In the genomic region with DNA sequence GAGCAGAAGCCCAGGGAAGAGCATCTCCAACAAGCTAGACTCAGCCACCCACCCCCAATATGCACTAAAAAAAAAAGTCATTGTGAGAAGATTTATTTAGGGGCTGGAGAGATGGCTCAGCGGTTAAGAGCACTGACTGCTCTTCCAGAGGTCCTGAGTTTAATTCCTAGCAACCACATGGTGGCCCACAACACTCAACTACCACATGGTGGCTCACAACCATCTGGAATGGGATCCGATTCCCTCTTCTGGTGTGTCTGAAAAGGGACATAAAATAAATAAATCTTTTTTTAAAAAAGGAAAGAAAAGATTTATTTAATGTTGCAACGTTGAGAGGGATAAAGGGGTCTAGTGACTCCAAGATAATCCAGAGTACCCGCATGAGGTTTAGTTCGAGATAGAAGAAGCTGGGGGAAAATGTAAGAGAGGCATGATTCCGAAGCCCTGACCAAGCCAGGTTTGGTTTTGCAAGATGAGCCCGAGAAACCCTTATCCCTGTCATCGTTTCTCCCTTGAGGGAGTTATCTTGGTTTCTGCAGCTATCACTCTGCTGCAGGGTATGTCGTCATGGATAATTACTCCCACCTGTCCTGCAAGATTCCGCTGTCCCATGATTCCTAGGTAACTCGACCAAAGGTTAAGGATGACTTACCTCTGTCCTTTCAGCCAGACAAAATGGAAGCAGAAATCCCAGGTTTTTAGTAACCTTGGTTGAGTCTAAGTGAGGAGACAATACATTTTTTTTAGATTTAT, we compare ENCODE assay signal across 12 mouse cellular contexts. TPM values are rescaled to one million over a fixed set of nuclear protein-coding genes. Genes with fewer than 3 reads are reported as not detected.
DNase-seq lines count a peak whose midpoint lies in the region; ATAC-seq and TF ChIP-seq lines count a peak whose summit lies in the region.
"Had no signal": no experiment of that assay in that cellular context is flagged by ENCODE, and none has a peak within 500 bp of the region (broad histone marks: within the 10 kb centered on the region; RNA-seq: fewer than 3 reads in every experiment).

No protein-coding gene starts in this region.

- TF ChIP-seq CTCF in heart, postnatal 0 days (IDR thresholded peaks at IDR 0.05; ENCODE audit: low read depth), result peak; percentile 47
- TF ChIP-seq CTCF in layer of hippocampus, adult 2 months (conservative IDR thresholded peaks at IDR 0.05), result peak; percentile 49

- no peaks in the 10 kb centered on the region for H3K36me3 ChIP-seq in heart, postnatal 0 days (replicated peaks; ENCODE audit: control insufficient read depth, insufficient read depth, low read length)
- H3K36me3 ChIP-seq: limb, embryonic 12.5 days; midbrain, embryonic 12.5 days had no signal

- DNase-seq in heart, postnatal 0 days (ENCODE audit: low spot score), result no peak
- no peak for DNase-seq in heart, adult 18-20 months
- DNase-seq in layer of hippocampus, adult 2 months (ENCODE audit: low spot score in 2 of 2), result no peak
- no peak for DNase-seq in layer of hippocampus, adult 18-20 months (ENCODE audit: low spot score in 2 of 2)
- DNase-seq in 3T3-L1 (ENCODE audit: low read depth, low spot score) (peak; percentile 52), adipocyte (ENCODE audit: low spot score) (peak; percentile 34)
- DNase-seq: cerebellum, adult 18-20 months had no signal

- H3K9me3 ChIP-seq in heart, postnatal 0 days (replicated peaks; ENCODE audit: control insufficient read depth, low read length), result no peaks in the 10 kb centered on the region
- H3K9me3 ChIP-seq: limb, embryonic 12.5 days; midbrain, embryonic 12.5 days had no signal

- no peak for ATAC-seq in heart, postnatal 0 days (ENCODE audit: insufficient read depth, low read depth)
- no peak for ATAC-seq in erythroid progenitor cell, adult 5-6 weeks (replicated peaks; ENCODE audit: low FRiP score, poor library complexity, severe bottlenecking)
- ATAC-seq: activated CD4-positive, CD25-positive, alpha-beta regulatory T cell, adult 4 months; inflammation-experienced regulatory T-cells, adult 6 months had no signal

- no peaks in the 10 kb centered on the region for H3K27me3 ChIP-seq in heart, postnatal 0 days (ENCODE audit: control insufficient read depth, insufficient read depth, low read length)
- H3K27me3 ChIP-seq: limb, embryonic 12.5 days; midbrain, embryonic 12.5 days had no signal

- H3K4me2 ChIP-seq in heart, postnatal 0 days (ENCODE audit: low read depth, low read length), result no peak overlapping the region
- H3K4me2 ChIP-seq: limb, embryonic 12.5 days; midbrain, embryonic 12.5 days had no signal

- H3K27ac ChIP-seq in heart, postnatal 0 days (ENCODE audit: low read depth), result no peak overlapping the region
- H3K27ac ChIP-seq in layer of hippocampus, adult 2 months, result no peak overlapping the region
- H3K27ac ChIP-seq: limb, embryonic 12.5 days; midbrain, embryonic 12.5 days had no signal

- no peaks in the 10 kb centered on the region for H3K4me1 ChIP-seq in heart, postnatal 0 days (ENCODE audit: control insufficient read depth, insufficient read depth)
- H3K4me1 ChIP-seq: limb, embryonic 12.5 days; midbrain, embryonic 12.5 days had no signal

- WGBS in heart, postnatal 0 days, result 48% methylated on average over 11 of the region's 11 CpGs

- H3K9ac ChIP-seq in heart, postnatal 0 days (replicated peaks; ENCODE audit: low read depth, low read length), result no peak overlapping the region
- H3K9ac ChIP-seq: limb, embryonic 12.5 days; midbrain, embryonic 12.5 days had no signal

- no peak for TF ChIP-seq EP300 in heart, postnatal 0 days (IDR thresholded peaks at IDR 0.05; ENCODE audit: low read depth)

- no peak overlapping the region for H3K4me3 ChIP-seq in heart, postnatal 0 days (ENCODE audit: low read depth, low read length)
- no peak overlapping the region for H3K4me3 ChIP-seq in layer of hippocampus, adult 2 months
- H3K4me3 ChIP-seq: limb, embryonic 12.5 days; midbrain, embryonic 12.5 days had no signal

RNA-seq across cellular contexts. Expression of a gene that starts 37.7 kb away (rescaled TPM):
- 69.0 and 93.5 TPM in 2 replicates for total RNA-seq in heart, postnatal 0 days (2014; rRNA removed; ENCODE audit: low replicate concordance)
- 209 and 218 TPM in 2 replicates for polyA plus RNA-seq in heart, postnatal 0 days (2015; fragmentation: Nextera tagmentation; extraction: Ambion mirVana)
- 10 to 100 TPM; 50.8 to 69.5 TPM for total RNA-seq in heart, adult 18-20 months (2021)
- 100 to 1,000 TPM; 111 to 147 TPM for total RNA-seq in layer of hippocampus, adult 2 months (2021)
- total RNA-seq in layer of hippocampus, adult 18-20 months (2021), result 100 to 1,000 TPM; 125 to 154 TPM
- total RNA-seq in erythroid progenitor cell, adult 5-6 weeks (2015; ENCODE audit: low replicate concordance), result 82.6 and 119 TPM in 2 replicates
- 86.4 and 105 TPM in 2 replicates for total RNA-seq in erythroid progenitor cell, adult 5-6 weeks (2017; ENCODE audit: low replicate concordance)

Comparison
In these comparisons a context has a peak if more than half of its experiments do, and no peak if none do; other contexts are left out.
1. DNase-seq: peak in 3T3-L1 (single experiment) and adipocyte (single experiment); none in heart, postnatal 0 days (single experiment), heart, adult 18-20 months (0 of 2), layer of hippocampus, adult 2 months (0 of 2) and layer of hippocampus, adult 18-20 months (0 of 2).